Mouse (Mus musculus) midbrain, embryonic 15.5 days (tissue): ENCODE measurements around the gene Rab40c. TPM values are rescaled to one million over a fixed set of nuclear protein-coding genes. Genes with fewer than 3 reads are reported as not detected.

Experiments used
- ATAC-seq: fragments of 200-750 bp; cut with Nextera tagmentation; replicated peaks from 2 replicates; pipeline ENCODE4 v1.8.0; 2017; ENCODE audit warnings: moderate TSS enrichment
- H3K27ac ChIP-seq: fragments of 300-500 bp; sonication (generic); 2 replicates; pipeline ENCODE4 v1.5.1; 2015; ENCODE audit warnings: mild to moderate bottlenecking, inconsistent platforms
- H3K27me3 ChIP-seq: fragments of 300-500 bp; sonication (generic); replicated peaks from 2 replicates; pipeline ENCODE4 v1.6.1; 2015; ENCODE audit warnings: inconsistent platforms
- H3K36me3 ChIP-seq: fragments of 300-500 bp; sonication (generic); replicated peaks from 2 replicates; pipeline ENCODE4 v1.6.1; 2015; ENCODE audit warnings: inconsistent platforms
- H3K4me1 ChIP-seq: fragments of 300-500 bp; sonication (generic); 2 replicates; pipeline ENCODE4 v1.6.1; 2015; ENCODE audit warnings: inconsistent platforms
- H3K4me2 ChIP-seq: fragments of 300-500 bp; sonication (generic); 2 replicates; pipeline ENCODE4 v1.6.1; 2015; ENCODE audit warnings: inconsistent platforms, mild to moderate bottlenecking, moderate library complexity
- H3K4me3 ChIP-seq: fragments of 300-500 bp; sonication (generic); 2 replicates; pipeline ENCODE4 v1.5.1; 2015; ENCODE audit warnings: mild to moderate bottlenecking, inconsistent platforms
- H3K9ac ChIP-seq: fragments of 300-500 bp; sonication (generic); 2 replicates; pipeline ENCODE4 v1.6.1; 2015; ENCODE audit warnings: mild to moderate bottlenecking, inconsistent platforms
- H3K9me3 ChIP-seq: fragments of 300-500 bp; sonication (generic); 2 replicates; pipeline ENCODE4 v1.6.1; 2016; ENCODE audit warnings: inconsistent platforms
- WGBS: fragments of 180-500 bp; shearing (Covaris S2); methylation state at CpG from one replicate; pipeline ENCODE4 v1.1.7; 2015; ENCODE audit warnings: mixed read lengths; 5-methylcytosine and 5-hydroxymethylcytosine counted together
- polyA plus RNA-seq: library from polyadenylated mRNA; unstranded; fragments of >200 nt; fragmentation: Nextera tagmentation; extraction: Ambion mirVana; gene quantifications from 2 replicates; pipeline ENCODE4 v1.2.1, GENCODE M21; 2015

Gene Rab40c
- polyA plus RNA-seq, 1 experiment from 2014 or later = 56.7 TPM

DNA sequence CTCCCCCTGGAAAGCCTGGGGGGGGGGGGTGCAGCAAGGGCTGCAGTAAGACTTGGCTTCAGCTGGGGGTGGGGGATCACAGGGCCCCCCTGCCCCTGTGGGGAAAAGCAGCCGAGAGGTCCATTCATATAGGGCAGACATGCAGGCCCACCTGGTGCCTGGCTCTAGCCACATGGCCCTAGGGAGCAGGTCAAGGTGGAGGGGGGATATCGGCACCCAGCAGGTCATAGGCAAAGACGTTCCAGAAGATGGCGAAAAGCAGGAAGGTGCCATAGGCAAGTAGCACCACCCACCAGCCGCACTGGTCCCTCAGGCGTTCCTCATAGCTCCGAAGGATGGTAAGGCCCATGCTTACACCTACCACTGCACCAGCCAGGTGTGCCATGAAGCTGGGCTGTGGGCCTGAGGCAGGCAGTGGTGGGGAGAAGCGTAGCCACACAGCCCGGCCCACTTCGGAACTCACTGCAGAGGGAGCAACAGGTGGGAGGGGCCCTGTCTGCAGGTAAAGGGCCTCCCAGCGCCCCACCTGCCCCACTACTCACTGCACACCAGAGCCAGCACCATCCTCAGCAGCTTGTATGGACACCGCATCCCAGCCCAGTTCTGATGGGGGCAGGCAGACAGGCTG lies 84.8 kb downstream of the Rab40c start:
- peak overlapping the region; percentile 95 for H3K4me2 ChIP-seq
- H3K27me3 ChIP-seq = no peaks in the 10 kb centered on the region
- peaks cover 75% of the 10 kb centered on the region for H3K4me1 ChIP-seq
- H3K27ac ChIP-seq = 0 out of 2 replicates have a peak overlapping the region, but pooled peaks have one; percentile 96
- H3K4me3 ChIP-seq = peak overlapping the region; percentile 80
- 89% methylated on average over 12 of the region's 12 CpGs for WGBS
- peak overlapping the region; percentile 77; the same call in 1 of the 2 replicates for H3K9ac ChIP-seq
- H3K9me3 ChIP-seq = no peaks in the 10 kb centered on the region
- ATAC-seq = no peak
- 0 out of 2 replicates have a peak, but pooled peaks cover 24% of the 10 kb centered on the region for H3K36me3 ChIP-seq

DNA sequence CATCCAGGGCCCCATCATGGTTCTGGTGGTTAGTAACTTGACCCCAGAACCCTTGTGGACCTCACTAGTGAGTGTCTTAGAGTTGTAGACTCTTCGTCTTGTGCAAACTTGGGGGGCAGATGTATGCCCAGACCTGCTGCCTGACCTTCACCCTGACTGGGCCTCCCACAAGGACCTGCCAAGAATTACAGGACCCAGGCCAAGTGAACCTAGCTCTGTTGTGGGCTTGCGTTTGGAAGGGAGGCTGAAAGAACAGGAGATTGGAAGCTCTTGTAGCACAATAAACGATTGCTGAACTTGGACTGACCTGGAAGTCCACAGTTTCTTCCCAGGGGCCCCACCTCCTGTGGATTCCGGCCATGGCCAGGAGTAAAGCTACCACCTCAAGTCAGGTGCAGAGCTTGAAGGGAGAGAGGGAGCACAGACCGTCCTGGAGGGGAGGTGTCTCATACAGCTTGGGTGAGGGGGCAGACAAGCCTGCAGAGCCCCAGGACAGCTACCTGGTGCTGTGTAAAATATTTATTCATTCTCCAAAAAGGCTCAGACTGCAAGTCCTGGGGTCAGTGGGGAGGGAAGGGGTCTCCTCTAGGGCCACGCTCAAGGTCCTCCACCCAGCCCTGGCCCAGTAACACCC lies 85.4 kb downstream of the Rab40c start:
- Histone ChIP-seq H3K27ac (peak overlapping the region; percentile 96), H3K4me1 (peaks cover 80% of the 10 kb centered on the region), H3K9me3 (no peaks in the 10 kb centered on the region), H3K27me3 (no peaks in the 10 kb centered on the region), H3K36me3 (0 out of 2 replicates have a peak, but pooled peaks cover 19% of the 10 kb centered on the region), H3K9ac (peak overlapping the region; percentile 77), H3K4me3 (peak overlapping the region; percentile 80), H3K4me2 (peak overlapping the region; percentile 95)
- 59% methylated on average over 6 of the region's 6 CpGs for WGBS
- no peak for ATAC-seq

DNA sequence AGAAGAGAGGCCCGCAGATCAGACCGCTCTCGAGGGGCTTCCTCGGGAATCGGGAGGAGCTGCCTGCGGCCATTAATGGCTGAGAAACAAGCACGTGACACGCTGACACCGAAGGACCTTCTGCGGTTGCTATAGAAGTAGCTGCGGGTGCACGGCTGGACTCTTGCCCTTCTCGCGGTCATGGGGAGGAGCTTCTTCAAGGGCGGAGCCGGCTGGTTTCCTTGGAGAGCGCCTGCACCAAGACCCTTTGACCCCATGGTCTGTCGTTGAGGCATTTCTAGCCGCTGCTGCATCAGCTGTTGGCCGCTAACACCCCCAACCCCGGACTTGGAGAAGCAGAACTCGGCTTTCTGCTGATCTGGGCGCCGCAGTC lies 86.2 kb downstream of the Rab40c start, which contains the start of gene Stub1:
TSS of gene Stub1 (minus strand) at position 114 of the 373 bp plus-strand sequence.
- no peaks in the 10 kb centered on the region for H3K9me3 ChIP-seq
- 0 out of 2 replicates have a peak, but pooled peaks cover 19% of the 10 kb centered on the region for H3K36me3 ChIP-seq
- no peaks in the 10 kb centered on the region for H3K27me3 ChIP-seq
- WGBS = under 1% methylated on average over 24 of the region's 24 CpGs
- peaks cover 84% of the 10 kb centered on the region for H3K4me1 ChIP-seq
- peak within 1 kb of the TSS; percentile 80 for H3K4me3 ChIP-seq
- peak within 1 kb of the TSS; percentile 96 for H3K27ac ChIP-seq
- peak within 1 kb of the TSS; percentile 95 for H3K4me2 ChIP-seq
- H3K9ac ChIP-seq = peak within 1 kb of the TSS; percentile 77
- ATAC-seq = peak; percentile 41

DNA sequence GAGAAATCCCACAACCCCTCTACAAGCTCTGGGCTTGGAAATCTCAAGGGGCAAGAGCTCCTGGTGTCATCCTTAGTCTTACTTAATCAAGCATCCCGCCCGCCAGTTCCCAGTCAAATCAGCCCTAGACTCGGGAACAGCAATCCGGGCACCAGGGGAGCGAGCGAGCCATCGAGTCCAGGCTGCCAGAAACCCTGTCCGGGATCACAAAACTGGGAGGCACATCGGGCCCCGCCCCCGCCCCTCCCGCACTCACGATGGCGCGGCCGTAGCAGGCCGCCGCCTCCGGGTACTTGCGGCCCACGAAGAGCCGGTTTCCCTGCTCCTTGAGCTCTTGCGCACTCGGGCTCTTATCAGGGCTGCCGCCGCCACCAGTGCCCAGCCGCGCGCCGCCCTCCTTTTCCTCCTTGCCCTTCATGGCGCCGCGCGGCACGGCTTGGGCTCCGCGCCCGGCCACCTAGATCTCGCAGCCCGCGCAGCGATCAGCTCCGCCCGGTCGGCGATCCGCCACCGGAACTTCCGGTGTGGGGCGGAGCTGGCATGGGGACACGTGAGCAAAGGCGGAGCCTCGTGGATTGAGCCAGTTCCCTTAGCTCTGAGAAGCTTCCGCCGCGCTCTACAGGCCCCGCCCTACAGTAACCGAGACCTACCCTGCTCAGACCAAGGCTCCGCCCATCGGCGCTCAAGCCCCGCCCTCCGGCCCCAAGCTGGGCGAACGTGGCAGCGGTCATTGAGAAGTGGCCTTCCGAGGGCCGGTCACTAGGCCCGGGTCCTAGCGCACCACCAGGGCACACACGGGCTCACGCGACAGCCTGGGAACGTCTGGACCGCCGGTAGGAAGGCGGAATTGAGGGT lies 86.9 kb downstream of the Rab40c start:
- peak overlapping the region; percentile 77 for H3K9ac ChIP-seq
- 0 out of 2 replicates have a peak, but pooled peaks cover 21% of the 10 kb centered on the region for H3K36me3 ChIP-seq
- H3K4me2 ChIP-seq = peak overlapping the region; percentile 95
- ATAC-seq = peak; percentile 91
- H3K4me1 ChIP-seq = peaks cover 84% of the 10 kb centered on the region
- peak overlapping the region; percentile 80 for H3K4me3 ChIP-seq
- WGBS = under 1% methylated on average over 76 of the region's 77 CpGs
- H3K27ac ChIP-seq = peak overlapping the region; percentile 96
- no peaks in the 10 kb centered on the region for H3K27me3 ChIP-seq
- no peaks in the 10 kb centered on the region for H3K9me3 ChIP-seq

Other genes starting within 250 kb of the Rab40c start
- gene Gng13, start 202.6 kb downstream of the Rab40c start, polyA plus RNA-seq = 3.5 and 4.0 TPM in 2 replicates
- gene Chtf18, start 192.3 kb downstream of the Rab40c start, polyA plus RNA-seq = 5.7 and 6.3 TPM in 2 replicates
- 27.7 and 30.5 TPM in 2 replicates for gene Rpusd1, start 192.1 kb downstream of the Rab40c start, polyA plus RNA-seq
- not detected in 2 replicates for gene Mslnl, start 183.7 kb downstream of the Rab40c start, polyA plus RNA-seq
- gene Msln, start 165.3 kb downstream of the Rab40c start, polyA plus RNA-seq = 0.32 and 0.43 TPM in 2 replicates
- gene Narfl, start 146.0 kb downstream of the Rab40c start, polyA plus RNA-seq = 30.3 and 32.6 TPM in 2 replicates
- gene Haghl, start 134.1 kb downstream of the Rab40c start, polyA plus RNA-seq = 160 TPM in 2 replicates
- 0.24 and 0.44 TPM in 2 replicates for gene Ccdc78, start 133.1 kb downstream of the Rab40c start, polyA plus RNA-seq
- 92.6 and 93.7 TPM in 2 replicates for gene Fam173a, start 126.8 kb downstream of the Rab40c start, polyA plus RNA-seq
- gene AC134908.4, start 124.1 kb downstream of the Rab40c start, polyA plus RNA-seq = 1.3 TPM in 1 of 2 replicates, not detected in the other
- 32.6 and 36.3 TPM in 2 replicates for gene Metrn, start 122.6 kb downstream of the Rab40c start, polyA plus RNA-seq
- gene Fbxl16, start 110.6 kb downstream of the Rab40c start, polyA plus RNA-seq = 50.8 and 50.9 TPM in 2 replicates
- 35.2 and 36.7 TPM in 2 replicates for gene Wdr24, start 96.1 kb downstream of the Rab40c start, polyA plus RNA-seq
- gene Jmjd8, start 90.9 kb downstream of the Rab40c start, polyA plus RNA-seq = 61.9 and 63.0 TPM in 2 replicates
- 373 and 381 TPM in 2 replicates for gene Stub1, start 86.3 kb downstream of the Rab40c start, polyA plus RNA-seq
- gene Rhbdl1, start 82.4 kb downstream of the Rab40c start, polyA plus RNA-seq = 54.8 and 57.8 TPM in 2 replicates
- 14.2 and 14.7 TPM in 2 replicates for gene Gm20683, start 78.0 kb downstream of the Rab40c start, polyA plus RNA-seq
- 17.2 and 18.3 TPM in 2 replicates for gene Rhot2, start 74.9 kb downstream of the Rab40c start, polyA plus RNA-seq
- gene Wdr90, start 58.2 kb downstream of the Rab40c start, polyA plus RNA-seq = 19.7 and 23.3 TPM in 2 replicates
- 18.5 and 19.8 TPM in 2 replicates for gene Mcrip2, start 51.0 kb downstream of the Rab40c start, polyA plus RNA-seq
- 70.5 and 71.1 TPM in 2 replicates for gene Mettl26, start 44.7 kb downstream of the Rab40c start, polyA plus RNA-seq
- 0.47 and 0.54 TPM in 2 replicates for gene Wfikkn1, start 38.9 kb downstream of the Rab40c start, polyA plus RNA-seq
- 71.9 and 75.8 TPM in 2 replicates for gene Pigq, start 25.2 kb upstream of the Rab40c start, polyA plus RNA-seq
- gene Nhlrc4, start 25.2 kb upstream of the Rab40c start, polyA plus RNA-seq = 0.73 and 0.80 TPM in 2 replicates
- gene A930017K11Rik, start 32.8 kb upstream of the Rab40c start, polyA plus RNA-seq = 3.1 and 6.1 TPM in 2 replicates
- gene Capn15, start 66.1 kb upstream of the Rab40c start, polyA plus RNA-seq = 22.2 and 23.8 TPM in 2 replicates
- 32.2 and 32.6 TPM in 2 replicates for gene Rab11fip3, start 149.8 kb upstream of the Rab40c start, polyA plus RNA-seq
- 34.2 and 36.3 TPM in 2 replicates for gene Decr2, start 170.6 kb upstream of the Rab40c start, polyA plus RNA-seq
- gene Nme4, start 175.9 kb upstream of the Rab40c start, polyA plus RNA-seq = 24.7 and 25.1 TPM in 2 replicates
- gene Tmem8, start 193.6 kb upstream of the Rab40c start, polyA plus RNA-seq = 4.0 and 4.6 TPM in 2 replicates
- gene Mrpl28, start 203.8 kb upstream of the Rab40c start, polyA plus RNA-seq = 172 and 179 TPM in 2 replicates
- 23.5 and 27.8 TPM in 2 replicates for gene Axin1, start 219.0 kb upstream of the Rab40c start, polyA plus RNA-seq